Mouse (Mus musculus) layer of hippocampus, adult 6 months (tissue): ENCODE data around the gene Mroh8. TPM values are rescaled to one million over a fixed set of nuclear protein-coding genes. Genes with fewer than 3 reads are reported as not detected.

Experiments used
- long read RNA-seq, 2 experiments: library from polyadenylated mRNA; unstranded; transcript quantifications; one replicate each; pipeline ENCODE4 v2.0.0; 2019 to 2020
- polyA plus RNA-seq: library from polyadenylated mRNA; unstranded; fragments of <200 nt; fragmentation: Nextera tagmentation; gene quantifications from 2 replicates; pipeline ENCODE4 v1.2.3, GENCODE M21; 2021

Mroh8 gene
- 0.24 and 0.26 TPM in 2 replicates for polyA plus RNA-seq
- long read RNA-seq, experiment 1, partial matches to known transcripts, result 0 of 1 reads
- long read RNA-seq, experiment 1, other reads (novel, unspliced or antisense), result 1 of 1 reads
- long read RNA-seq, experiment 2, partial matches to known transcripts, result 2 of 4 reads
- long read RNA-seq, experiment 2, other reads (novel, unspliced or antisense), result 2 of 4 reads

GRCm38 (mm10) chr2:157279416-157279800 lies at the start of gene Mroh8:
TSS of gene Mroh8 (minus strand) at chr2:157279549.

DNA sequence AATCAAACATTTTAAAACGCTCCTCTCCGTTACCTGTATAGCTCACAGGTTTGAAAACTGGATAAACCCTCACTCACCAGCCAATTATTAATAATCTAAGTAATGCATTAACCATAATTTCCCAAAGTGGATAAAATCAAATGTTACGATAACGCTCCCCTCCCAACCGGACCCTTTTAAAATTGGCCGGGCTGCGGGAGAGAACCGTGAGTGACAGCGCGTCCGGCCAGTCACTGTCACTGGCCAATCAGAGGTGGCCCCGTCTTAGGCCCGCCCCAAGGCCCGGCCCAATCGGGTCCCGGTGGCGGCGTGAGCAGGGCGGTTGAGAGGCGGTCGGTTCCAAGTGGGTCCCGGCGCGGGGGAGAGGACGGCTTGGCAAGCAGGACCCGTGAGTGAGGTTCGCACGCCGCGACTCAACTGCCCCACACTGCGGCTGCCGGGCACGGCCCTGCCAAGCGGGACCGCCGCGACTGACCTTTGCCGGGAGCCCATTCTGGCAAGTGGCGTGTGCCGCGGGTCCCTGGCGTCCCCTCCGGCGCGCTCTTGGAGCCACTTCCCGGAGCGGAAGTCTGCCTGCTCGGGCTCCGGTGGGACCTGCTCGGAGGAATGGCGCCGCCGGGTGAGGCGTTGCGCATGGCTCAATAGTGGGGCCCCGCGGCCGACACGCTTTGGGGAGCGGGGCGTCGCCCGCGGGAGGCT lies 483 bp downstream of the Mroh8 start, which contains the start of gene Rpn2:
Rpn2 (plus strand) TSS at position 301 of the 699 bp plus-strand sequence.

DNA sequence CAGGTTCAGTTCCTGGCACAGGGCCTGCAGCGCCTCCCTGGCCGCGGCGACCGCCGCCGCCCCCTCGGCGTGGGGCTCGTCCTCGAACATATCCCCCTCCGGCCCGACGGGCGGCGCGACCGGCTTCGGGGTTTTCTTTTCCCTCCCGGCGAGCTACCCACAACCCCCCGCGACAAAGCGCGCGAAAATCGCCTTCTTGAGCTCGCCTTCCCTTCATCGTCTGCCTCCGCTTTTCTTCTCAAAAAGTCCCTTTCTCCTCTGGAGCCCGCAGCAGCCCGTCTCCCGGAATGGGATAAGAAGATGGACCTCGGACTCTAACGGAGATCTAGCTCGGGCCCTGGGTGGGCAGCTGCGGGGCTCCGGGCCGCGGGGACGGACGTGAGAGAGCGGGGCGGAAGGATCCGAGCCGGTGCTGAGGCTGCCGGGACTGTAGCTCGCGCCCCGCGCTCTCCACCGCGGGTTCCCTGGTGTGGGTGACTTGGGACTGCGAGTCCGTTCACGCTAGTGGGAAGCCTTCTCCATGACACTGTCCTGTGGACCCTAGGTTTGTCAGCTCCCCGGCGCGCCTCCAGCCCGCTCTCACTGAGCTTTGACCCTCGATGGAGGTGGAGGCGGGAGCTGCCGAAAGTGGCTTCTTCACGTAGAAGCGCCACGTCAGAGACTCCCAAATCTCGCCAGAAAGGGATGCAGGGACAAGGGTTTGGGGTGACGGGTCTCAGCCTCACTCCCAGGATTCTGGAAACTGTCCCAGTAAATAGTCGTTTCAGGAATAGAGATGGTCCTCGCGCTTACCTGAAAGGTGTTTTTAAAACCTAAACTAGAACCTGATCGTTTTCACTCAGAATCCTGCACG lies 74.8 kb downstream of the Mroh8 start, which contains the start of gene Rbl1:
Rbl1 (minus strand) TSS at position 169 of the 853 bp plus-strand sequence.

Other genes with a start within 250 kb of the Mroh8 start
- gene Soga1, start 200.3 kb downstream of the Mroh8 start, polyA plus RNA-seq, result 2.7 and 3.1 TPM in 2 replicates
- gene Tldc2, start 192.5 kb downstream of the Mroh8 start, polyA plus RNA-seq, result not detected in 2 replicates
- gene Samhd1, start 144.3 kb downstream of the Mroh8 start, polyA plus RNA-seq, result 2.9 and 4.2 TPM in 2 replicates
- 0.60 and 0.72 TPM in 2 replicates for gene Rbl1, start 75.0 kb downstream of the Mroh8 start, polyA plus RNA-seq
- 192 and 197 TPM in 2 replicates for gene Rpn2, start 532 bp downstream of the Mroh8 start, polyA plus RNA-seq
- 0.34 and 0.92 TPM in 2 replicates for gene Ghrh, start 68.0 kb upstream of the Mroh8 start, polyA plus RNA-seq
- gene Manbal, start 88.0 kb upstream of the Mroh8 start, polyA plus RNA-seq, result 99.7 and 105 TPM in 2 replicates
- gene Src, start 138.9 kb upstream of the Mroh8 start, polyA plus RNA-seq, result 18.0 and 21.3 TPM in 2 replicates